Mouse (Mus musculus) liver, adult 2 months (tissue): ENCODE measurements around the gene Slc30a4.

Source experiments
- CTCF ChIP-seq: fragments of 200-500 bp; IDR thresholded peaks from 2 replicates; pipeline ENCODE4 v1.5.1; 2011; ENCODE audit warnings: low read depth, low read length, control low read depth
- POLR2A ChIP-seq: fragments of 200-500 bp; IDR thresholded peaks from 2 replicates; pipeline ENCODE4 v1.6.1; 2011; ENCODE audit warnings: low read length, control low read depth; ENCODE audit not compliant: insufficient read depth; ENCODE audit errors: extremely low read depth

DNA sequence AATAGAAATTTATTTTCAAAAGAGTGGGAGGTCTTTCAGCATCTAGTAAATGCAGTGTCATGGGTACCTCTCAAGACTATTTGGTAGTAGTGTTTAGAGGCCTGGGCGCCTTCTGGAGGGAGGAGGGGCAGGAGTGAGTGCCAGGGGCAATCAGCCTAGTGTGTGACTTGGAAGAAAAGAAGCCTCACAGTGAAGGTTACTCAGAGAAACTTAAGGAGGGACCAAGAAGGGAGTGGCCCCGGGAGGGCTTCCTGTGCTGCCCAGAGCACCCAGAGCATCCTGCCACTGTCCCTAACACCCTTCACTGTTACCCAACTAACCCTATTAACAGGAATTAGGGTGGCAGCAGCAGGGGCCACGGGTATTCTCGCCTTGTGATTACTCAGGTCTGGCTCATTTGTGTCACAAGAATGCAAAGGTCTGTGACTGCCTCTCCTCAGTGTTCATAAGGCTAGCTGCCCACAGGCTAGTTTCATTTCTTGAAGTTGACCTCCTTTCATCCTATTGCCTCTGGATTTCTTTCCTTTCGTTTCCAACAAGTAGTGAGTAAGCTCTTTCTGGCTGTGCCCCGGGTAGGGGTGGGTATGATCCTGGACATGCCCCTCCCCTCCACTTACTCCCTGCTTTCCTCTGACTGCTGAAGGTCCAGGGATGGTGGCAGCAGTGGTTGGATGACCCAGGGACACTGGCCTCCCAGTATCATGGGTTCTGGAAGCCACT is 37.0 kb downstream of the Slc30a4 start:
- TF ChIP-seq POLR2A = no peak
- TF ChIP-seq CTCF = no peak
